Mouse (Mus musculus) bone marrow, adult 2 months (tissue): ENCODE measurements around the gene Ccdc12.

Source experiments
- CTCF ChIP-seq: fragments of 200-500 bp; IDR thresholded peaks from 2 replicates; pipeline ENCODE4 v1.5.1; 2011; ENCODE audit warnings: low read length, control low read depth; ENCODE audit not compliant: control insufficient read depth, insufficient read depth
- POLR2A ChIP-seq: fragments of 200-500 bp; IDR thresholded peaks from 2 replicates; pipeline ENCODE4 v1.6.1; 2011; ENCODE audit warnings: low read depth, mild to moderate bottlenecking, control low read depth, low read length, borderline replicate concordance; ENCODE audit not compliant: control insufficient read depth

DNA sequence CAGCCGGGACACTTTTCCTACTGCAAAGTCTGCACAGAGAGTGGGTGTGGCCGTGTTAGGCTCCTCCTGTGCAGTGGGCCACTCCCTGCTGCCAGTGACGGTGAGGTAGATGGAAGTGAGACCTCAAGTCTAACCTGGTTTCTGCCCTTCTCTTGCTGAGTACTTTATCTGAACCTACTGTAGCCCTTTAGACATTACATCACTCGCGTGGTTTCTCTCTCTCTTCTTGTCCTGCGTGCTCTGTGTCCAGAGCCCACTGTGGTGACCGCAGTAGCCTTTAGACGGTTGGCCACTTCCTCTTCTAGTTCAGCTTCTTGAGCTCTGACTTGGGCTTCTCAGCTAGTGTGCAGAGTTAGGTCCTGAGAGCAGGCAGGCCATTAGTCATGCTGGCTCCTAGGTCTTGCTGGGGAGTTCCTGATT is 20.2 kb downstream of the Ccdc12 start:
- TF ChIP-seq CTCF (no peak), POLR2A (no peak)
